Mouse (Mus musculus) liver, postnatal 0 days (tissue): ENCODE measurements around the gene Cib1.

ENCODE experiments used
- CTCF ChIP-seq: sonication (generic); IDR thresholded peaks from 2 replicates; pipeline ENCODE4 v1.5.1; 2016; ENCODE audit warnings: antibody characterized with exemption, low read depth
- EP300 ChIP-seq: IDR thresholded peaks from 2 replicates; pipeline ENCODE4 v1.6.1; 2016; ENCODE audit warnings: antibody characterized with exemption, low read depth, mild to moderate bottlenecking

- TF ChIP-seq CTCF (no peak), EP300 (no peak)
Observed at GRCm38 (mm10) chr7:80244851-80245250, 12.2 kb upstream of the Cib1 start.
